In genomic region chr10:80677942-80678436, GRCm38 (mm10) we compare ENCODE assay signal across 8 mouse cellular contexts. TPM values are rescaled to one million over a fixed set of nuclear protein-coding genes. Genes with fewer than 3 reads are reported as not detected.
DNase-seq lines count a peak whose midpoint lies in the region; ATAC-seq lines count a peak whose summit lies in the region.

Gene Mknk2, minus strand, starts transcription at chr10:80678112.

- H3K4me2 ChIP-seq in hindbrain, embryonic 11.5 days (replicated peaks; ENCODE audit: low read depth, low read length), result peak within 1 kb of the TSS; percentile 77
- H3K4me2 ChIP-seq in lung, embryonic 16.5 days (ENCODE audit: low read depth, low read length), result peak within 1 kb of the TSS; percentile 71

- peak within 1 kb of the TSS; percentile 94 for H3K27ac ChIP-seq in hindbrain, embryonic 11.5 days (ENCODE audit: low read depth, low read length)
- H3K27ac ChIP-seq in lung, embryonic 16.5 days (ENCODE audit: low read length), result peak within 1 kb of the TSS; percentile 98

- no peaks in the 10 kb centered on the region for H3K9me3 ChIP-seq in hindbrain, embryonic 11.5 days (ENCODE audit: control insufficient read depth, low read length)
- no peaks in the 10 kb centered on the region for H3K9me3 ChIP-seq in lung, embryonic 16.5 days (ENCODE audit: control insufficient read depth, low read length)

- peaks cover 21% of the 10 kb centered on the region for H3K4me1 ChIP-seq in hindbrain, embryonic 11.5 days (replicated peaks; ENCODE audit: control insufficient read depth, insufficient read depth, low read length)
- peaks cover 46% of the 10 kb centered on the region for H3K4me1 ChIP-seq in lung, embryonic 16.5 days (replicated peaks; ENCODE audit: control insufficient read depth, insufficient read depth, low read length)

- H3K9ac ChIP-seq in hindbrain, embryonic 11.5 days (ENCODE audit: low read depth, low read length), result peak within 1 kb of the TSS; percentile 71
- H3K9ac ChIP-seq in lung, embryonic 16.5 days (ENCODE audit: low read length), result peak within 1 kb of the TSS; percentile 80

- DNase-seq in Muller cell, postnatal 12 days (ENCODE audit: inconsistent ontology term), result peak; percentile 93
- peak; percentile 84 for DNase-seq in cerebellum, adult 8-10 months
- DNase-seq in frontal cortex, postnatal 14 days (ENCODE audit: low spot score in 2 of 2), result peak; percentile 70 to 83
- no peak for DNase-seq in hindbrain, embryonic 11.5 days (ENCODE audit: low spot score)
- peak; percentile 94 for DNase-seq in layer of hippocampus, adult 9-11 months
- peak; percentile 85 for DNase-seq in ovary, postnatal 14 days (ENCODE audit: low spot score)
- peak; percentile 89 to 94 for DNase-seq in thymus, postnatal 36 days

- WGBS in hindbrain, embryonic 11.5 days, result 43% methylated on average over 8 of the region's 8 CpGs
- 2% methylated on average over 8 of the region's 8 CpGs for WGBS in lung, embryonic 16.5 days

- no peak for ATAC-seq in hindbrain, embryonic 11.5 days (ENCODE audit: low FRiP score)
- peak; percentile 67 for ATAC-seq in lung, embryonic 16.5 days (ENCODE audit: low read depth)

- H3K4me3 ChIP-seq in hindbrain, embryonic 11.5 days (ENCODE audit: low read depth, low read length), result peak within 1 kb of the TSS; percentile 92
- peak within 1 kb of the TSS; percentile 94 for H3K4me3 ChIP-seq in lung, embryonic 16.5 days (ENCODE audit: low read length)

- no peaks in the 10 kb centered on the region for H3K27me3 ChIP-seq in hindbrain, embryonic 11.5 days (ENCODE audit: control insufficient read depth, insufficient read depth, low read length)
- no peaks in the 10 kb centered on the region for H3K27me3 ChIP-seq in lung, embryonic 16.5 days (ENCODE audit: control insufficient read depth, insufficient read depth, low read depth, low read length)

- no peaks in the 10 kb centered on the region for H3K36me3 ChIP-seq in hindbrain, embryonic 11.5 days (ENCODE audit: control insufficient read depth, insufficient read depth, low read length)
- no peaks in the 10 kb centered on the region for H3K36me3 ChIP-seq in lung, embryonic 16.5 days (ENCODE audit: control insufficient read depth, insufficient read depth, low read length)

RNA-seq across cellular contexts. Expression of gene Mknk2, which starts in this region (rescaled TPM):
- polyA plus RNA-seq in hindbrain, embryonic 11.5 days (2014; fragmentation: Nextera tagmentation; extraction: Ambion mirVana), result 47.0 and 48.4 TPM in 2 replicates
- 66.3 and 82.1 TPM in 2 replicates for polyA plus RNA-seq in lung, embryonic 16.5 days (2015; fragmentation: Nextera tagmentation; extraction: Ambion mirVana)
